Mouse (Mus musculus) hindlimb bud, embryonic 11.5 days (tissue): ENCODE results near the gene Pih1d1.
A peak's percentile ranks its signal among the peaks of the same experiment; 100 is the strongest.
"Not testable (repeated sequence)": the region's sequence is repeated elsewhere in the genome, so short reads cannot be mapped to it uniquely, and the experiment has no call there.

Source experiments
- DNase-seq: peaks from one replicate; pipeline ENCODE4 v3.0.0-alpha.2; 2012; ENCODE audit warnings: low read depth, low spot score; ENCODE audit errors: extremely low spot score

Gene Pih1d1

DNA sequence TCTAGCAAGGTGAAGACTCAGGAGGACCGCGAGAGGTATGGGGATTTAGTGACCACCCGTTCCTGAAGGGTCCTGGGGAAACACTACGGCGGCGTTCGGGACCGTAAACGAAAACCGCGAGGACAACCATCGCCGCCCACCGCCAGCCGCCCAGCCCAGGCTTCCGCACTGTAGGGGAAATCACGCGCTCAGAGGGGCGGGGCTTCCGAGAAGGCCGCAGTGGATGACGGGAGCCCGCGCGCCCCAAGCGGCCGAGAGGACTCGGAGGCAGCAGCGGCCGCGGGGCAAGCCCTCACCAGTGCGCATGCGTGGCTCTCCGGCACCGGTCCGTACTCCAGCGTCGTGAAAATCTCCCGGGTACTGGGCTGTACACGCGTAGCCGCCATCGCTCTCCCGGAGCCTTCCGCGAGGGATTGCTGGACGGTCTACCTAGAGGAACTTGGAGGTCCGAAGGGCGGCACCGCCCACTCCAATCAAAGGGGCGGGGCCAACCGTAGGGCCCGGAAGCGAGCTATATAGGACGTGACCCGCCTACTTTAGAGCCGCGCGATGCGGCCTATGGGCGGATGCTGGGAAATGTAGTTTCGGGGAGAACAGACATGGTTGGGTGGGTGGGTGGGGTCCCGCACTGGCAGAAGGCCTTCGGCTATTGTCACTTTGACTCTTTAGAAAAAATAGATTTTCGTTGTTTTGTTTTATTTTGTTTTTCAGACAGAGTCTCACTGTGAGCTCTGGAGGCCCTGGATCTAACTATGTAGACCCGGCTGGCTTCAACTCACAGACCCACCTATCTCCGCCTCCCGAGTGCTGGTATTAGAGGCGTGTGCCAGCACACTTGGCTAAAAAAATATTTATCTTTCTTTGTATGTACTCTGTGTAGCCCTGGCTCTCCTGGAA is at the start of gene Pih1d1, which contains the start of gene Aldh16a1:
Gene Pih1d1, plus strand, starts transcription at position 208 of the 897 bp plus-strand sequence.
Gene Aldh16a1, minus strand, starts transcription at position 489 of the 897 bp plus-strand sequence.
- peak; percentile 62 for DNase-seq

- no peak for DNase-seq
These were observed 49.2 kb upstream of the Pih1d1 start for GRCm38 (mm10) chr7:45104941-45105340.

GRCm38 (mm10) chr7:45105491-45105890 is 48.6 kb upstream of the Pih1d1 start:
- no peak for DNase-seq

DNA sequence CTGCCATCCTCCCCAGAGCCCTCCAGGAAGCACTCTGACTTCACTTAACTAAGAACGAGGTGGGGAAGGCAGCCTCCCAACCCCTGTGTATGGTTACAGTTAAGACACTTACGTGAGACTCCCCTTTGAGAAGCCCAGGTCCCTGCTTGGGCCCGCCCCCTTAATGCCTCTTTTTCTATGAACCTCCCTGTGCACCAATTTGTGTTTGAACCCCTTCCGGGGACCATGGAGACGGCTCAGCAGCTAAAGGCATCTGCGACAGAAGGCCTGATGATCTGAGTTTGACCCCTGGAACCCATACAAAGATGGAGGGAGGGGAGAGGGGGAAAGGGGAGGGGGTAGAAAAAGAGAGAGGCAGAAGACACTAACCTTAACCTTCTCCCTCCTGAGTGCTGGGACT is 47.7 kb upstream of the Pih1d1 start:
- DNase-seq = no peak

- no peak for DNase-seq
These were observed 47.0 kb upstream of the Pih1d1 start for GRCm38 (mm10) chr7:45107052-45107645.

DNA sequence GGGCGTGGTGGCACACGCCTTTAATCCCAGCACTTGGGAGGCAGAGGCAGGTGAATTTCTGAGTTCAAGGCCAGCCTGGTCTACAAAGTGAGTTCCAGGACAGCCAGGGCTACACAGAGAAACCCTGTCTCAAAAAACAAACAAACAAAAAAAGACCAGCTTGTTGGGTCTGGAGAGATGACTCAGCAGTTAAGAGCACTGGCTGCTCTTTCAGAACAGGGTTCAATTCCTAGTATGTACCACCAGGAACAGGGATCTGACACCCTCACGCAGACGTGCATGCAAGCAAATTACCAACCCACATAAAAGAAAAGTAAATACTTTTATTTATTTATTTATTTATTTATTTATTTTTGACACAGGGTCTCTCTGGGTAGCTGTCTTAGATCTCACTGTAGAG is 44.0 kb upstream of the Pih1d1 start:
- DNase-seq = not testable (repeated sequence)

GRCm38 (mm10) chr7:45111940-45112339 is 42.2 kb upstream of the Pih1d1 start:
- DNase-seq = no peak

GRCm38 (mm10) chr7:45112529-45112928 is 41.6 kb upstream of the Pih1d1 start:
- DNase-seq = no peak

GRCm38 (mm10) chr7:45113476-45113875 is 40.6 kb upstream of the Pih1d1 start:
- no peak for DNase-seq

- no peak for DNase-seq
These were observed 36.5 kb upstream of the Pih1d1 start for GRCm38 (mm10) chr7:45117566-45117965.

DNA sequence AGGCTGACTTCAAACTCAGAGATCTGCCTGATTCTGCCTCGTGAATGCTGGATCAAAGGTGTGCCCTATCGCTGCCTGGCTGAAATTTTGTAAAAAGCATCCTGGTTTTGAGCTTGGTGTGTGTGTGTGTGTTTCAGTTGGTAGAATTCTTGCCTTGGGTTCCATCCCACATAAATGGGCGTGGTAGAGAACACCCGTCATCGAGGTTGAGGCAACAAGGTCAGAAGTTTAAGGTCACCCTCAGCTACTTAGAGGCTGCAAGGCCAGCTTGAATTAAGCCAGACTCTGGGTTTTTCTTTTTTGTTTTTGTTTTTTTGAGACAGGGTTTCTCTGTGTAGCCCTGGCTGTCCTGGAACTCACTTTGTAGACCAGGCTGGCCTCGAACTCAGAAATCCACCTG is 35.8 kb upstream of the Pih1d1 start:
- DNase-seq = no peak

DNA sequence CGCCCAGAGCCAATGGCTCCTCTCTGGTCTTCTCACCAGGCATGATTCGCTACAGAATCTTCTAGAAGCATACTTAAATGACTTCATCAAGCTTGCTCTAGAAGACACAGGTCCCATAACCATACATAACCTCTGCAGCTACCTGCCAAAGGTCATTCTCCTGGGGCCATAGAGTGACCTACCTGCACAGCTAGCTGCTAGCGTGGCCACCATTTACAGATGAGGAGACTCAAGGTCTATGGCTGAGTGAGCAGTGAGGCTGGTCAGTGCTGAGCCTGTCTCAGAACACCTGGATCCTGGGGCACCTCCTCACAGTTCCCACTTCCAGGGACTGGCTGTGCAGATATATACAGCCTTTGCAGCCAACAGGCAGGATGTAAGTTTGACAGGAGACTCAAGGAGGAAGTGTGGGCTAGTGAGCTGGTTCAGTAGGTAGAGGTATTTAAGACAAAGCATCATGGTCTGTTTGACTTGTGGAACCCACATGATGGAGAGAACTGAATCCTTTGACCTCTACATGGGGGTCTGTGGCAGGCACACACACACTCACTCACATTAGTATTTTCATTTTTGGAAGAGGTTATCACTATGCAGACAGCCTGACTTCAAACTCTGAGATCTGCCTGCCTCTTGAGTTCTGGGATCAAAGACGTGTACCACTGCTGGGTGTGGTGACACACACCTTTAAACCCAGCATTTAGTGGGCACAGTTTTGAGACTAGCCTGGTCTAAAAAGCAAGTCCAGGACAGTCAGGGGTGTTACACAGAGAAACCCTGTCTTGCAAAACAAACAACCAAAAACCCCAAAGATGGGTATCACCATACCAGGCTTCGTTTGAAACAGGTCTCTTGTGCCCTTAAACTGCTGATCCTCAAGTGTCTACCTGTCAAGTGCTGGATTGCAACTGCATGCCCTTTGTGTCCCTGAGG is 34.1 kb upstream of the Pih1d1 start:
- DNase-seq = no peak

DNA sequence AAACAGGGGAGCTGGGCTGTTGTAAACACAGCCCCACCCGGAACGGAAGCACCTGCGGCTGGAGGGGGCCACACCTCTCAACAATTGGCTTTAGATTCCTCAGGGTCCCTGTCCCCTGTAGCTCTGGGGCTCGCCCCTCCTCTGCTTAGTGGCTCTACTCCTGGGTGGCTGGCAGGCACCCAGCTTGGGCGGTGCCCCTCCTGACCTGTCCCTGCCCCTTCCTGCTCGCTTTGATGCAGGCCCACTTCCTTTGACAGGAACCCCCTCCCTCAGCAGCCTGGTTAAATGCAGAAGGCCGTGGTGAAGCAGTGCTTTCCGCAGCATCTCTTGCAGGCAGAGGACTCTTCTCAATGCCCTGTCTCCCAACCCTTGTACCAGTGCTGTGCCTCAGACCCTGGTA is 32.7 kb upstream of the Pih1d1 start:
- no peak for DNase-seq

DNA sequence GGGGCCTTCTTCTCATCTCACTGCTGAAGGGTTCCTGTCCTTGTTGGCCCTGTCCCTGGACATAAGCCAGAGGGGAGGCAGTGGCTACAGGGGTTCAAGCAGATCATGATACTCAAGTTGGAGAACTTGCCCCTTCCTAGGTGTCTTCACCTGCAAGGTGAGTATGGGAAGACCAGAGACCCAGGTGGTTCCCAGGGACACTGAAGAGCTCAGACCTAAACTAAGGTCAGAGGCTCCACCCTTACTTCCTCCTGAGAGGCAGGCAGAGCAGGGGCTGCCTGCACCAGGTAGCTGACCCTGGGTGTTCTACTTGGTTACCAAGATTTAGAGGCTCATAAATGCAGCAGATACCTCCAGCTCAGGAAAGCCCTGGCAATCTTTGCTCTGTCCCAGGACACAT is 32.1 kb upstream of the Pih1d1 start:
- DNase-seq = no peak

- DNase-seq = no peak
These were observed 31.4 kb upstream of the Pih1d1 start for GRCm38 (mm10) chr7:45122561-45123185.

DNA sequence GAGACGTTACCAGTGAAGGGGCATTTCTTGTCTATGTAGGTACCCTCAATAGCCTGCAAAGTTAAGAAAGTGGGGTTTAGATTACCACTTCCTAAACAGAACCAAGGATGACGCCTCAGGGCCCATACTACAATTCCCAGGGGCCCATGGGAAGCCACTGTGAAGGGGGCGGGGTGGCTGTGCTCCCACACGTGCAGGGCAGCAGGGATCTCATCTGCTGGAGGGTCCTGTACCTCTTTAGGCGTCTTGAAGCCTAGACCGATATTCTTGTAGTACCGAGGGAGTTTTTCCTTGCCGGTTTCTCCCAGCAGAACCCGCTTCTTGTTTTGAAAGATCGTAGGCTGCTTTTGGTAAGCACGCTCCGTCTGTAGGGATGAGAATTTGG is 30.9 kb upstream of the Pih1d1 start:
- no peak for DNase-seq

GRCm38 (mm10) chr7:45124224-45125143 is 29.6 kb upstream of the Pih1d1 start, which contains the start of gene Rps11:
TSS of gene Rps11 (minus strand) at chr7:45124439.
- DNase-seq = peak; percentile 99

DNA sequence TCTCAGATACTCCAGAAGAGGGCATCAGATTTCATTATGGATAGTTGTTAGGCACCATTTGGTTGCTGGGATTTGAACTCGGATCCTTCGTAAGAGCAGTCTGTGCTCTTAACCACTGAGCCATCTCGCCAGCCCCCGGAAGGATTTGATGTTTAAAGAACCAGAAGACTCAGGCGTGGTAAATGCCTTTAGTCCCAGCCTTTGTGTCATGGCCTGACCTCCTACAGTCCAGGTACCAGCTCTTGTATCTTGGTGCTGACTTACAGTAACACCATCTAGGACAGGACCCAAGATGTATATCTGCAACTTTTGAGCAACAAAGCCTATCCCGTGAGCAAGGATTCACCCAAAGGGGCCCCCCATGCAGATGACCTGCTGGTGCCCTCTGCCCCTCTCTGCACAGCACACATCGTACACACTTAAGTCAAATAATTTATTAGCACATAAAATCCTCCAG is 28.9 kb upstream of the Pih1d1 start:
- DNase-seq = peak; percentile 62

GRCm38 (mm10) chr7:45125649-45126048 is 28.5 kb upstream of the Pih1d1 start:
- not testable (repeated sequence) for DNase-seq
